Mouse (Mus musculus) T-helper 2 cell (primary cell): ENCODE data around the gene Dennd2c.
"Not testable (repeated sequence)": the region's sequence is repeated elsewhere in the genome, so short reads cannot be mapped to it uniquely, and the experiment has no call there.

Experiments
- in situ Hi-C: fragments of 300-600 bp; cut with MboI, MseI; formaldehyde crosslinking; loops from one replicate; pipeline ENCODE4 v1.15.1; 2025; ENCODE audit warnings: high pct_unique_total_duplicates

The Dennd2c gene

GRCm38 (mm10) chr3:103214593-103215285 lies 112.3 kb downstream of the Dennd2c start:
- in situ Hi-C loops = no loop called here

- in situ Hi-C loops = not testable (repeated sequence)
These were observed 113.0 kb downstream of the Dennd2c start for GRCm38 (mm10) chr3:103215399-103215798.
